Mouse (Mus musculus): Measurements from ENCODE around the gene Hexim2. TPM values are rescaled to one million over a fixed set of nuclear protein-coding genes. Genes with fewer than 3 reads are reported as not detected.
A peak's percentile ranks its signal among the peaks of the same experiment; 100 is the strongest.

The Hexim2 gene
- total and polyA plus RNA-seq, 2 experiments from 2014 or later = 28.9 to 30.2 TPM

DNA sequence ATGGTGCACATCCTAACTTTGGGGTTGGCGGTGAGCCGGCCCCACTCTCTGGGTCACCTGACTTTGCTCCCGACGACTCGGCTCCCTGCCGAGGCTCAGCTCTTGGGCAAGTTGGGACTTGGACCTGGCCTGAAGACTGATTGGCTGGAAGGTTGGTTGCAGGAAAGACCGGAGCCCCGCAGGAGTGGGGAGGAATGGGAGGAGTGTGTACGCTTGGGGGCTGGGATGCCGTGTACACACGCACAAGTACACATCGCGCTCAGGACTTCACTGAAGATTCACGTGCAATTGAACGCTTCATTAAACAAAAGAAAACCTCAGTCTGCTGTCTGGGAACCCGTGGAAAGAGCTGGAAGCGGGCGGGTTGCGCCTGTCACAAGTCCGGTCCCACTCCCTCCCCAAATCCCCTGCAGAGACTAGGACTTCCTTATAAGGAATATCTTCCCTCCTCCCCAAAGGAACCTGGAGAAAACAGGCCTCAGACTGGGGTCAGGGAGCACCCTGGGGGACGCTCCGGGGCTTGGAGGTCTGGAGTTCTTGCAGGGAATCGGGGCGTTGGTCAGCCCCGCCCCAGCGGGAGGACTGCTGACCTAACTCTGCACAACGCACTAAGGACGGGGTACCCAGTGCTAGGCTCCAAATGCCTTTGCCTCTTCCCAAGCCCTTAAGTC, 20.2 kb upstream of the Hexim2 start:
- Histone ChIP-seq H3K36me3 (ENCODE audit: insufficient read depth, low read length) (no peaks in the 10 kb centered on the region), H3K9me3 (ENCODE audit: low read length) (no peaks in the 10 kb centered on the region), H3K4me3 (ENCODE audit: low read length) (peak overlapping the region; percentile 28), H3K27me3 (ENCODE audit: insufficient read depth, low read length) (0 out of 2 replicates have a peak, but pooled peaks cover 8% of the 10 kb centered on the region), H3K4me2 (ENCODE audit: low read depth, low read length) (peak overlapping the region; percentile 52), H3K9ac (replicated peaks; ENCODE audit: low read length) (no peak overlapping the region; the same call in 1 of the 2 replicates), H3K27ac (no peak overlapping the region; the same call in 1 of the 2 replicates), H3K4me1 (ENCODE audit: insufficient read depth, low read length) (peaks cover 5% of the 10 kb centered on the region)
- WGBS = 2% methylated on average over 28 of the region's 28 CpGs
- no peak for ATAC-seq
- no peak for TF ChIP-seq CTCF (IDR thresholded peaks at IDR 0.05; ENCODE audit: low read depth)
- DNase-seq (ENCODE audit: low spot score) = no peak

DNA sequence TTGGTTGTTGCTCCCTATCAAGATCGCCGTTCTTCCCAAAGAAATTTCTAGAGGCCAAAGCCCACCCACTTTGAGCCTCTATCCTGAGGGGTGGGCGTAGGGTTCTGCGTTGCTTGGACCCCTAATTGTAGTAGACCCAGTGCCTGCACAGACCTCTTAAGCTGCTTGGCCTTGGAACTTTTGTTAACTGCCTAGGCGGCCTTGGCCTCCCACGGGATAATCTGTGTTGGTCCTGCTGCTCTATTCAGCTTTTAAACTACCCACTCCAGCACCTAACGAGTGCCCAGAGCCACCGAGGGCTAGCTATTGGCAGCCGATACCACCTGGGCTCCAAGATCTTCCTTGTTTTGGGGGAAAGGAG, 19.7 kb upstream of the Hexim2 start:
- no peak for ATAC-seq

DNA sequence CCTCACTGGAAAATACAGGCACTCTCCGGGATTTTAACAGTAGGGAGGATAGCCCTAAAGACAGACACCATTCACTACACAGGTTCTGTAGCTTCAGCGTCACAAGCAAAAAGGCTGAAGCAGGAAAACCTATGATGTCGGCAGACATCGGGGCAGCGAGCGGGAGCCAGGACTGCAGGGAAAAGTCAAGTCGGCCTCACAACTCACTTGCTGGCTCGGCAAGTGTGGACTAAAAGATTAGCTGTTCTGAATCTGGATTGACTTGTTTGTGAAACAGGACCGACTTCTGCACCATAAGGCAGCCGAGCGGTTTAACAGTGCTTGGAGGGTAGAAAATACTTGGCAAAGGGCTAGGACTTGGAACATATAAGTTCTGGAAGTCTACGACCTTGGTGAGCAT, 19.2 kb upstream of the Hexim2 start:
- no peak for ATAC-seq
- Histone ChIP-seq H3K27ac (no peak overlapping the region), H3K36me3 (ENCODE audit: insufficient read depth, low read length) (no peaks in the 10 kb centered on the region), H3K9ac (replicated peaks; ENCODE audit: low read length) (no peak overlapping the region), H3K4me1 (ENCODE audit: insufficient read depth, low read length) (peaks cover 5% of the 10 kb centered on the region), H3K9me3 (ENCODE audit: low read length) (no peaks in the 10 kb centered on the region), H3K27me3 (ENCODE audit: insufficient read depth, low read length) (0 out of 2 replicates have a peak, but pooled peaks cover 8% of the 10 kb centered on the region), H3K4me3 (ENCODE audit: low read length) (no peak overlapping the region), H3K4me2 (ENCODE audit: low read depth, low read length) (no peak overlapping the region)
- WGBS = 38% methylated on average over 12 of the region's 12 CpGs
- TF ChIP-seq CTCF (IDR thresholded peaks at IDR 0.05; ENCODE audit: low read depth) = no peak
- DNase-seq (ENCODE audit: low spot score) = no peak

More for the DNA sequence above, 19.7 kb upstream of the Hexim2 start:
- no peak for TF ChIP-seq CTCF (IDR thresholded peaks at IDR 0.05; ENCODE audit: low read depth)
- DNase-seq (ENCODE audit: low spot score) = no peak
- H3K4me2 ChIP-seq (ENCODE audit: low read depth, low read length) = peak overlapping the region; percentile 52
- peak overlapping the region; percentile 28; the same call in 1 of the 2 replicates for H3K4me3 ChIP-seq (ENCODE audit: low read length)
- no peak overlapping the region; the same call in 1 of the 2 replicates for H3K27ac ChIP-seq
- H3K4me1 ChIP-seq (ENCODE audit: insufficient read depth, low read length) = peaks cover 5% of the 10 kb centered on the region
- H3K36me3 ChIP-seq (ENCODE audit: insufficient read depth, low read length) = no peaks in the 10 kb centered on the region
- no peaks in the 10 kb centered on the region for H3K9me3 ChIP-seq (ENCODE audit: low read length)
- no peak overlapping the region for H3K9ac ChIP-seq (replicated peaks; ENCODE audit: low read length)
- WGBS = 15% methylated on average over 9 of the region's 9 CpGs
- 0 out of 2 replicates have a peak, but pooled peaks cover 8% of the 10 kb centered on the region for H3K27me3 ChIP-seq (ENCODE audit: insufficient read depth, low read length)

DNA sequence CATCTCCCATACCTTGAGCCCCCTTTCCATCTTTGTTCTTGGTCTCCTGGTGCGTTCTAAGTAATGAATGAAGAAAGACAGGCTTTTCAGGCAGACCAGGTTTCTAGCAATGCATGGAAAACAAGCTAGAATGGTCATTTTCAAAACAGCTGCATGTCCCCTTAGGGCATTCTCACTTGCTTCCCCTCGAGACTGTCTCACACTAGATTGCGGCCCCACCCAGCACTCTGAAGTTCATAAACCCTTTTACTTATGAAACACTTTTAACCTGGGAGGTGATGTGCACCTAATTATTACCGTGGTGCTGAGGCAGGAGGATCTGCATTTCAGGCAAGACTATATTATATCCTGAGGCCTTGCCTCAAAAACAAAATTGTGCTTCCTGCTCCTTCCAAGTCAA, 18.5 kb upstream of the Hexim2 start:
- Histone ChIP-seq H3K4me3 (ENCODE audit: low read length) (no peak overlapping the region), H3K27me3 (ENCODE audit: insufficient read depth, low read length) (0 out of 2 replicates have a peak, but pooled peaks cover 8% of the 10 kb centered on the region), H3K4me1 (ENCODE audit: insufficient read depth, low read length) (peaks cover 10% of the 10 kb centered on the region), H3K4me2 (ENCODE audit: low read depth, low read length) (no peak overlapping the region), H3K27ac (no peak overlapping the region), H3K9me3 (ENCODE audit: low read length) (no peaks in the 10 kb centered on the region), H3K9ac (replicated peaks; ENCODE audit: low read length) (no peak overlapping the region), H3K36me3 (ENCODE audit: insufficient read depth, low read length) (no peaks in the 10 kb centered on the region)
- 76% methylated on average over 4 of the region's 4 CpGs for WGBS
- ATAC-seq = no peak
- no peak for DNase-seq (ENCODE audit: low spot score)
- TF ChIP-seq CTCF (IDR thresholded peaks at IDR 0.05; ENCODE audit: low read depth) = no peak

DNA sequence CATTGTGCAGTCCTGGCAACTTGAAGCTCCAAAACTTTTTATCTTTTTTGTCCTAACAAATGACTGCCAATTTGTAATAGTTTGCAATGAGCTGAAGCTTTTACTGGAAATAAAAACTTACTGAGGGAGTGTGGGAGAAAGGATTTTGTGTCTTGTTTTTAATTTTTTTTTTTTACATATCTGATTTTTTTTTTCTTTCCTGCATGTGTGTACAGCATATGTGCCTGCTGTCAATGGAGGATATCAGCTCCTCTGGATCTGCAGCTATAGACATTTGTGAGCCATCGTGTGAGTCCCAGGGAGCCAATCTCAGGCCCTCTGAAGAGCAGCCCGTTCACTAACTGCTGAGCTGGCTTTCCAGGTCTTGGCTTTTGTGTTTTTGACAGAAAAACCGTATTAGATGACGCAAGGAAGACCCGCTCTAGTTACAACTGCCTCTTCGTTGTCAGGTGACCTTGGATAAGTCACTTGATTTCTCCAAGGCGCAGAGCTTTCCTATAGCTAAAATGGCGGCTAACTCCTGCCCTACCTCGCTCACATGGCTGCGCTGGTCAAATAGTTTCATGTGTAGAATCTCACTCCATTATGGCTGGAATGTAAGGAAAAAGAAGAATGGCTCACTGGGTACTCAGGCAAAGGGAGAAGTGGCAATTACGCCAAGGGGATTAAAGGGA, 17.8 kb upstream of the Hexim2 start:
- Histone ChIP-seq H3K36me3 (ENCODE audit: insufficient read depth, low read length) (no peaks in the 10 kb centered on the region), H3K9me3 (ENCODE audit: low read length) (no peaks in the 10 kb centered on the region), H3K4me3 (ENCODE audit: low read length) (peak overlapping the region; percentile 49), H3K27me3 (ENCODE audit: insufficient read depth, low read length) (0 out of 2 replicates have a peak, but pooled peaks cover 8% of the 10 kb centered on the region), H3K9ac (replicated peaks; ENCODE audit: low read length) (peak overlapping the region; percentile 75), H3K4me2 (ENCODE audit: low read depth, low read length) (peak overlapping the region; percentile 65), H3K27ac (peak overlapping the region; percentile 94), H3K4me1 (ENCODE audit: insufficient read depth, low read length) (peaks cover 10% of the 10 kb centered on the region)
- DNase-seq (ENCODE audit: low spot score) = no peak
- TF ChIP-seq CTCF (IDR thresholded peaks at IDR 0.05; ENCODE audit: low read depth) = no peak
- ATAC-seq = no peak
- WGBS = 81% methylated on average over 11 of the region's 11 CpGs

DNA sequence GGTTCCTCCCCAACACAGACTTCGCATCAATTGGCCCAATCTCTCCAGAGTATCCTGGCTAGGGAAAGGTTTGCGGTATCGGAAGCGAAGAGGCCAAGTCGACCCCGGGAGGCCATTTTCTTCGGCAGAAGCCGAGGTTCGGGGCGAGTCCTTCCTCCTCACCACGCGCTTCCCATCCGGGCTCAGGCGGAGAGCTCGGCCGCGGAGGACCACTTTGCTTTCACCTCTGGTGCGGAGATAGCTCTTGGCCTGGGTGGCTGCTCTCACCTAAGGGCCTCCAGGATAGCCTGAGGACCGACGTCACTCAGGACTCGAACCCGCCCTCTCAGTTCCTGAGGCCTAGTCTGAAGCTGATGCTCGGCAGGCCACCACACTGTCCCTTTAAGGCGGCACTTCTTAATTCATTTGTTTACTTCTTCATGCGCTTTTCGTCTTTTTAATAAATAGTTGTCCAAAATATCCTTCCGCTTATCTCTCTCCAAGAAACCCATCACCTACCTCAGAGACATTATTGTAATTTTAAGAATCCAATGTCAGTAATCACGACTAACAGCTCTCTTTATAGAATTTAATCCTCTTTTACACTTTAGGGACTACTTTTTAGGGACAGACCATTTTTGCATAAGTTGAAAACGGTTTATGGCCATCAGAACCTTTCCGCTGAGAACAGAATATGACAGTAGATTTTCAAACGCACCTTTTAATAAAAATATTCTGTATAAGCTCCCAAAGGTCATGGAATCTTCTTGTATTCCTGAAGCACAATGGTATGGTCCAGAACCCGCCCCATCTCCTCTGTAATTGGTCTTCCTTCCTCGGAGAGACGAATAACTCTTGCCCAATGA, 16.8 kb upstream of the Hexim2 start:
- peak; percentile 47 for ATAC-seq
- peak overlapping the region; percentile 49 for H3K4me3 ChIP-seq (ENCODE audit: low read length)
- no peaks in the 10 kb centered on the region for H3K36me3 ChIP-seq (ENCODE audit: insufficient read depth, low read length)
- WGBS = under 1% methylated on average over 34 of the region's 34 CpGs
- H3K9me3 ChIP-seq (ENCODE audit: low read length) = no peaks in the 10 kb centered on the region
- H3K4me1 ChIP-seq (ENCODE audit: insufficient read depth, low read length) = peaks cover 10% of the 10 kb centered on the region
- 0 out of 2 replicates have a peak, but pooled peaks cover 8% of the 10 kb centered on the region for H3K27me3 ChIP-seq (ENCODE audit: insufficient read depth, low read length)
- peak overlapping the region; percentile 65 for H3K4me2 ChIP-seq (ENCODE audit: low read depth, low read length)
- peak; percentile 88 for DNase-seq (ENCODE audit: low spot score)
- peak overlapping the region; percentile 94 for H3K27ac ChIP-seq
- peak overlapping the region; percentile 75 for H3K9ac ChIP-seq (replicated peaks; ENCODE audit: low read length)
- TF ChIP-seq CTCF (IDR thresholded peaks at IDR 0.05; ENCODE audit: low read depth) = no peak

Data from hindbrain, postnatal 0 days (tissue).